24 mouse cellular contexts compared by ENCODE assay signal in genomic region chr4:103126533-103126932, GRCm38 (mm10). TPM values are rescaled to one million over a fixed set of nuclear protein-coding genes. Genes with fewer than 3 reads are reported as not detected.
A peak's percentile ranks its signal among the peaks of the same experiment; 100 is the strongest.
DNase-seq lines count a peak whose midpoint lies in the region; ATAC-seq and TF ChIP-seq lines count a peak whose summit lies in the region.
"Had no signal": no experiment of that assay in that cellular context is flagged by ENCODE, and none has a peak within 500 bp of the region (broad histone marks: within the 10 kb centered on the region; RNA-seq: fewer than 3 reads in every experiment).

No protein-coding gene starts in this region.

- no peak overlapping the region for H3K27ac ChIP-seq in intestine, postnatal 0 days (ENCODE audit: low read depth, low read length)
- no peak overlapping the region for H3K27ac ChIP-seq in intestine, embryonic 16.5 days (ENCODE audit: low read length)
- H3K27ac ChIP-seq in thymus, adult 2 months (ENCODE audit: control insufficient read depth, insufficient read depth, low read length) = peak overlapping the region; percentile 28; the same call in 1 of the 2 replicates
- H3K27ac ChIP-seq: embryonic facial prominence, embryonic 10.5 days; embryonic facial prominence, embryonic 12.5 days; forebrain, embryonic 13.5 days had no signal

- no peak for TF ChIP-seq CTCF in intestine, postnatal 0 days (IDR thresholded peaks at IDR 0.05; ENCODE audit: low read depth)
- TF ChIP-seq CTCF in thymus, adult 2 months (IDR thresholded peaks at IDR 0.05; ENCODE audit: borderline replicate concordance, control insufficient read depth, extremely low read depth, insufficient read depth, low read length, poor library complexity) = no peak

- DNase-seq in thymus, adult 2 months = peak; percentile 26
- DNase-seq in thymus, postnatal 10 days (ENCODE audit: low spot score in 2 of 2) = no peak
- peak; percentile 34 for DNase-seq in thymus, postnatal 14 days
- DNase-seq in thymus, postnatal 25 days = no peak
- DNase-seq in gastrocnemius, postnatal 10 days = no peak
- DNase-seq: adrenal gland, adult 8-10 months; adrenal gland, postnatal 14 days; adrenal gland, postnatal 36 days; B cell, adult 2 months; cerebellum, adult 11-12 months; cerebellum, adult 2 months; cerebellum, adult 9-10 months; cerebellum, postnatal 10 days; cerebellum, postnatal 25 days had no signal

- H3K4me1 ChIP-seq in intestine, postnatal 0 days (replicated peaks; ENCODE audit: control insufficient read depth, insufficient read depth, low read length) = peaks cover 7% of the 10 kb centered on the region
- H3K4me1 ChIP-seq in intestine, embryonic 16.5 days (ENCODE audit: control insufficient read depth, insufficient read depth, low read length) = peaks cover 17% of the 10 kb centered on the region
- peaks cover 11% of the 10 kb centered on the region for H3K4me1 ChIP-seq in thymus, adult 2 months (replicated peaks; ENCODE audit: control insufficient read depth, insufficient read depth, low read length)
- H3K4me1 ChIP-seq: embryonic facial prominence, embryonic 12.5 days had no signal

- H3K27me3 ChIP-seq in intestine, postnatal 0 days (replicated peaks; ENCODE audit: control insufficient read depth, insufficient read depth, low read length) = no peaks in the 10 kb centered on the region
- H3K27me3 ChIP-seq in intestine, embryonic 16.5 days (replicated peaks; ENCODE audit: control insufficient read depth, insufficient read depth, low read length) = no peaks in the 10 kb centered on the region
- no peaks in the 10 kb centered on the region for H3K27me3 ChIP-seq in thymus, adult 2 months (ENCODE audit: control insufficient read depth, insufficient read depth, low read length)
- H3K27me3 ChIP-seq: CH12.LX; embryonic facial prominence, embryonic 12.5 days; forebrain, embryonic 13.5 days; Patski had no signal

- peak; percentile 75; the same call in 1 of the 2 replicates for ATAC-seq in intestine, postnatal 0 days
- no peak for ATAC-seq in intestine, embryonic 16.5 days
- ATAC-seq: activated CD4-positive, CD25-positive, alpha-beta regulatory T cell, adult 4 months; CD4-positive, CD25-positive, alpha-beta regulatory T cell, adult 4 months; forebrain, embryonic 13.5 days; Patski had no signal

- no peak overlapping the region for H3K9ac ChIP-seq in intestine, postnatal 0 days (ENCODE audit: low read depth, low read length)
- H3K9ac ChIP-seq in intestine, embryonic 16.5 days (ENCODE audit: low read depth, low read length) = no peak overlapping the region
- H3K9ac ChIP-seq: embryonic facial prominence, embryonic 12.5 days; forebrain, embryonic 13.5 days had no signal

- 37% methylated on average over 4 of the region's 4 CpGs for WGBS in intestine, postnatal 0 days
- 77% methylated on average over 4 of the region's 4 CpGs for WGBS in intestine, embryonic 16.5 days
- 8% methylated on average over 4 of the region's 4 CpGs for WGBS in thymus, adult 2 months

- peaks cover 6% of the 10 kb centered on the region; the same call in 1 of the 2 replicates for H3K36me3 ChIP-seq in intestine, postnatal 0 days (ENCODE audit: control insufficient read depth, insufficient read depth)
- no peaks in the 10 kb centered on the region for H3K36me3 ChIP-seq in intestine, embryonic 16.5 days (ENCODE audit: control insufficient read depth, insufficient read depth, low read length)
- H3K36me3 ChIP-seq in thymus, adult 2 months (ENCODE audit: control insufficient read depth, insufficient read depth, low read length) = peaks cover 31% of the 10 kb centered on the region

- no peak for TF ChIP-seq POLR2A in thymus, adult 2 months (IDR thresholded peaks at IDR 0.05; ENCODE audit: control insufficient read depth, extremely low read depth, insufficient read depth, low read length, poor library complexity)

- H3K9me3 ChIP-seq in intestine, postnatal 0 days (ENCODE audit: control insufficient read depth) = no peaks in the 10 kb centered on the region
- no peaks in the 10 kb centered on the region for H3K9me3 ChIP-seq in intestine, embryonic 16.5 days (ENCODE audit: control insufficient read depth, low read length)
- H3K9me3 ChIP-seq: embryonic facial prominence, embryonic 10.5 days; embryonic facial prominence, embryonic 12.5 days; forebrain, embryonic 13.5 days; G1E had no signal

- no peak overlapping the region for H3K4me3 ChIP-seq in intestine, postnatal 0 days (ENCODE audit: low read depth, low read length)
- H3K4me3 ChIP-seq in intestine, embryonic 16.5 days (ENCODE audit: low read length) = no peak overlapping the region
- 0 out of 2 replicates have a peak overlapping the region, but pooled peaks have one; percentile 4 for H3K4me3 ChIP-seq in thymus, adult 2 months (ENCODE audit: control insufficient read depth, insufficient read depth, low read length)
- H3K4me3 ChIP-seq: embryonic facial prominence, embryonic 10.5 days; embryonic facial prominence, embryonic 12.5 days; forebrain, embryonic 13.5 days had no signal

- H3K4me2 ChIP-seq in intestine, postnatal 0 days (replicated peaks; ENCODE audit: low read depth) = no peak overlapping the region; the same call in 1 of the 2 replicates
- no peak overlapping the region for H3K4me2 ChIP-seq in intestine, embryonic 16.5 days (ENCODE audit: low read depth, low read length)
- H3K4me2 ChIP-seq: embryonic facial prominence, embryonic 12.5 days; forebrain, embryonic 13.5 days had no signal

RNA-seq across cellular contexts. Expression of gene Wdr78, which starts 12.2 kb away (rescaled TPM):
- 0.30 and 0.37 TPM in 2 replicates for polyA plus RNA-seq in intestine, postnatal 0 days (2015; fragmentation: Nextera tagmentation; extraction: Ambion mirVana)
- polyA plus RNA-seq in intestine, embryonic 16.5 days (2015; fragmentation: Nextera tagmentation; extraction: Ambion mirVana) = 1.2 and 1.7 TPM in 2 replicates
- polyA plus RNA-seq in thymus, adult 2 months (2012; rRNA removed) = 50.2 and 54.6 TPM in 2 replicates
- total RNA-seq in gastrocnemius, postnatal 10 days (2021) = 1 to 10 TPM in 1 of 2 experiments, under 1 TPM in 1; 0.89 to 1.6 TPM

RNA-seq across cellular contexts. Expression of gene Mier1, which starts 12.3 kb away (rescaled TPM):
- polyA plus RNA-seq in intestine, postnatal 0 days (2015; fragmentation: Nextera tagmentation; extraction: Ambion mirVana) = 29.5 and 37.3 TPM in 2 replicates
- 22.9 and 29.8 TPM in 2 replicates for polyA plus RNA-seq in intestine, embryonic 16.5 days (2015; fragmentation: Nextera tagmentation; extraction: Ambion mirVana)
- 63.8 and 65.4 TPM in 2 replicates for polyA plus RNA-seq in thymus, adult 2 months (2012; rRNA removed)
- total RNA-seq in gastrocnemius, postnatal 10 days (2021) = 10 to 100 TPM; 28.1 to 35.4 TPM

Comparison
In these comparisons a context has a peak if more than half of its experiments do, and no peak if none do; other contexts are left out.
1. DNase-seq: peak in thymus, adult 2 months (single experiment) and thymus, postnatal 14 days (single experiment); none in thymus, postnatal 10 days (0 of 2), thymus, postnatal 25 days (single experiment) and gastrocnemius, postnatal 10 days (single experiment).
2. RNA of gene Wdr78, which starts 12.2 kb away (polyA plus RNA-seq): 50.2 to 54.6 TPM in thymus, adult 2 months; 1.2 to 1.7 TPM in intestine, embryonic 16.5 days and 0.30 to 0.37 TPM in intestine, postnatal 0 days; every median in the first group is over 10 times any median in the second.